Mouse (Mus musculus): ENCODE results near the gene Isg20l2. TPM values are rescaled to one million over a fixed set of nuclear protein-coding genes. Genes with fewer than 3 reads are reported as not detected.
A peak's percentile ranks its signal among the peaks of the same experiment; 100 is the strongest.

Isg20l2 gene
- total RNA-seq, 2 experiments from 2014 or later = 12.9 to 14.3 TPM

GRCm38 (mm10) chr3:87944838-87945600, 14.9 kb downstream of the Isg20l2 start:
- intact Hi-C loops (cut with DNase I) = no loop called here
- no peak for DNase-seq (ENCODE audit: low spot score in 2 of 2)

- intact Hi-C loops (cut with DNase I) = no loop called here
- no peak for DNase-seq (ENCODE audit: low spot score in 2 of 2)
These were observed 15.8 kb downstream of the Isg20l2 start for GRCm38 (mm10) chr3:87945781-87946540.

GRCm38 (mm10) chr3:87946541-87946860, 16.4 kb downstream of the Isg20l2 start:
- no peak for DNase-seq (ENCODE audit: low spot score in 2 of 2)
- intact Hi-C loops (cut with DNase I) = no loop called here

- no peak for DNase-seq (ENCODE audit: low spot score in 2 of 2)
- intact Hi-C loops (cut with DNase I) = no loop called here
These were observed 17.1 kb downstream of the Isg20l2 start for GRCm38 (mm10) chr3:87947056-87947810.

GRCm38 (mm10) chr3:87947811-87948199, 17.7 kb downstream of the Isg20l2 start:
- intact Hi-C loops (cut with DNase I) = no loop called here
- DNase-seq (ENCODE audit: low spot score in 2 of 2) = no peak

- peak in 1 of 2 experiments; percentile 23 for DNase-seq (ENCODE audit: low spot score in 2 of 2)
These were observed 18.5 kb downstream of the Isg20l2 start, which contains the start of gene Crabp2 for GRCm38 (mm10) chr3:87948378-87949265. Gene Crabp2, plus strand, starts transcription at chr3:87948666.

DNA sequence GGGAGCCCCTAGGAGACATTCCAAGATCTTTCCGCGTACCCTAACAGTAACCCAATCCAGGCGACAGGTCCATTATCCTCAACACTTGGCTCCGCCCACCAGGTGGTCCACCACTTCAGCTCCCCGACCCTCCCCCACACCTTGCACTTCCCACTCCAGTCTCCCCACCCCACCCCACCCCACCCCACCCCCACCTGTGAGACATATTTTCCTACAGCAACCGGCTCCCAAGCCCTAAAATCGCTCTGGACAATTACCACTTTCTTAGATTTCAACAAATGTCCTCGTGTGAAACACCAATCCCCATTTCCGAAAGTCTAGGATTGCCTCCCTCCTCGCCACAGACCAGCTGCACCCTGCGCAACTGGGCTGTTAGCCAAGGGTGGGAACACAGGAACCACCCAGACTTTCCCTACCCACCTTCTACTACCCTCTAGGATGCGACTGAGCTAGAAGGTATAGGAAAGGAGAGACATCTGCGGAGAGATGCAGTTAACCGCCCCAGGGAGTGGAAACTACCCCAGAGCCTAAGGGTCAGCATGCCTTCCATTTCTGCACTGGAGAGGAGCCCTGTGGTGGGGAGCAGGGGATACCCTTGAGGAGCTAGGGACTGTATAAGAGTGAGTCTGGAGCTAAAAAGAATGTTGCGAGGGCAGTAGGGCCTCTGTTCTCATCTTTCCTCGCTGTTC, 19.3 kb downstream of the Isg20l2 start:
- intact Hi-C loops (cut with DNase I) = no loop called here
- no peak for DNase-seq (ENCODE audit: low spot score in 2 of 2)

More at GRCm38 (mm10) chr3:87948378-87949265, 18.5 kb downstream of the Isg20l2 start, which contains the start of gene Crabp2:
- intact Hi-C loops (cut with DNase I) = no loop called here

GRCm38 (mm10) chr3:87949955-87950515, 19.9 kb downstream of the Isg20l2 start:
- intact Hi-C loops (cut with DNase I) = no loop called here
- DNase-seq (ENCODE audit: low spot score in 2 of 2) = no peak

GRCm38 (mm10) chr3:87951946-87952345, 21.8 kb downstream of the Isg20l2 start:
- no peak for DNase-seq (ENCODE audit: low spot score in 2 of 2)

GRCm38 (mm10) chr3:87952440-87952839, 22.3 kb downstream of the Isg20l2 start:
- DNase-seq (ENCODE audit: low spot score in 2 of 2) = no peak
- intact Hi-C loops (cut with DNase I) = no loop called here

More at GRCm38 (mm10) chr3:87951946-87952345, 21.8 kb downstream of the Isg20l2 start:
- intact Hi-C loops (cut with DNase I) = no loop called here

- intact Hi-C loops (cut with DNase I) = no loop called here
- DNase-seq (ENCODE audit: low spot score in 2 of 2) = no peak
These were observed 27.9 kb downstream of the Isg20l2 start for GRCm38 (mm10) chr3:87958056-87958455.

- intact Hi-C loops (cut with DNase I) = no loop called here
- no peak for DNase-seq (ENCODE audit: low spot score in 2 of 2)
These were observed 28.4 kb downstream of the Isg20l2 start for GRCm38 (mm10) chr3:87958476-87958875.

- intact Hi-C loops (cut with DNase I) = no loop called here
These were observed 28.9 kb downstream of the Isg20l2 start for GRCm38 (mm10) chr3:87958967-87959366.

GRCm38 (mm10) chr3:87959371-87959770, 29.3 kb downstream of the Isg20l2 start:
- intact Hi-C loops (cut with DNase I) = no loop called here
- DNase-seq (ENCODE audit: low spot score in 2 of 2) = no peak

More at GRCm38 (mm10) chr3:87958967-87959366, 28.9 kb downstream of the Isg20l2 start:
- DNase-seq (ENCODE audit: low spot score in 2 of 2) = no peak

DNA sequence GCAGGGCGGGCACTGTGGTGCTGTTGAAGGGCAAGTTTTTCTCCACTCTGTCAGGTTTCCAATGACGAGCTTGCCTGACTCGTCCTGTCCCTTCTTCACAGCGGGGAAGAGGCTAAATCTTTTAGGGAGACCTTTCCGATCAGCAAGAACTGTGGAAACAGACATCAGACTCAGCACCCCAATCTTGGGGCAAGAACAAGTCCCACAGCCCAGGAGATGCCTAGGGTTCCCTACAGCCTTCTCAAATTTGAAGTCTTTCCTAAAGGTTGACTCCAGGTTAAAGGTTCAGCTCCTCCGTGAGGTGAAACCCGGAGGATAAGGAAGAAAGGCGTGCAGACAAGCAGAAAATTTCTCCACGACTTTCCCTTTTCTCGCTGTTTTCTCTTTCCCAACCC, 30.1 kb downstream of the Isg20l2 start:
- intact Hi-C loops (cut with DNase I) = loop anchor here (2.0 kb wide), 1 partner anchor 25 kb away; no protein-coding TSS in a partner anchor
- DNase-seq (ENCODE audit: low spot score in 2 of 2) = no peak

DNA sequence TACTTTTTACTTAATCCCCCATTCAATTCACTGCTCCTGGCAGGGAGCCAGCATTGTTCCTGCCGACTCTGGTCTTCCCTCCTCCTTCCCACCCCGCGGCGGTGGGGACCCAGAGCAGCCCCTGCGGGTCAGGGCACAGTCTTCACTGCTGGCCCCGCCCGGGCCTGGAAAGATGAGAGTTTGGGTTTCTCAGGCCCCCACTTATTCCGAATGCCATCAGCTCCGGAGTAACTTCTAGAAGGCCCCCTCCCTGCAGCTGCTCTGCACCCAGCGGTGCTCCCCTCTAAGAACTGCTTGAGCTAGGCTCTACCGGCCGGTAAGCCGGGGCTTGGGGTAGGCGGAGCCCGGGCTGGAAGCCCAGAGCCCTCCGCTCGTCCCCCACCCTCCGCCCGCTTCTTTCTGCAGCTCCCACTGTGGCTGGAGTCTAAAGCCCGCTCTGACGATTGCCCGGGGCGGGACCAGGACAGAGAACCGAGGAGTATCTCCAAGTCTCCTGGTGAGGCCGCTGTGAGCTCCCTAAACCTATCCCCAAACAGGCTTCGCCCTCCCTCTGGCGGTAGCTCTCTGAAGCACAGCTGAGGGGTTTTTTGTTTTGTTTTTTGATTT, 30.6 kb downstream of the Isg20l2 start:
- peak; percentile 71 for DNase-seq (ENCODE audit: low spot score in 2 of 2)
- intact Hi-C loops (cut with DNase I) = loop anchor here (2.0 kb wide), 1 partner anchor 26 kb away; no protein-coding TSS in a partner anchor

GRCm38 (mm10) chr3:87970184-87970938, 40.2 kb downstream of the Isg20l2 start:
- DNase-seq (ENCODE audit: low spot score in 2 of 2) = peak in 1 of 2 experiments; percentile 47
- intact Hi-C loops (cut with DNase I) = loop anchor here (1.0 to 2.0 kb wide), 2 partner anchors 17 to 102 kb away; no protein-coding TSS in a partner anchor
